Mouse (Mus musculus): ENCODE data around the gene Podxl2.

DNA sequence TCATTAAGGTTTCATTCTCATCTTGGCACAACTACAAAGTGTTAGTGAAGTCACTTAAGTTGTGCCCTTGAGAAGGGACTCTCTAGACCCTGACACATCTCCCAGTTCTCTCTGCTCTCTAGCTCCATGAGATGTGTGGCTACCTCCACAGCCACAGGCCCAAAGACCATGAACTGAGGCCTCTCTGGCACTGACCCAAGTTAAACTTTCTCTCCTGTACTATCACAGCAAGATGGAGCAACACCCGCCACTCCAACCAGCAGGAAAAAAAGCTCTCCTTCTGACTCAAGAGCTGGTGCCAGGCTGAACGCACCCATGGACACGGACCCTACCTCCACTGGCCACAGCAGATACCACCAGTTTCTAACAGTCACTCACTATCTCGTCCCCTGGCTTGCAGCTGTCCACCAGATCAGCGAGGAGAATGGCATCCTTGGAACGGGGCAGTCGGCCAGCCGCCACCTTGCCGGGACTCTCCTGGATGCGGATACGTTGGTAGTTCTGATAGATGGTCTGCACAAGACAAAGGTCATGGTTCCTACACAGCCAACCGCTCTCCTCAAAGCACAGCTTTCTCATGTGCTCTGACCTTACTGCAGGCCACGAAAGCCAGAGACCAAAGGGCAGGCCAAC is 14.7 kb upstream of the Podxl2 start:
- TF ChIP-seq CTCF (IDR thresholded peaks at IDR 0.05; ENCODE audit: low read depth) (no peak), EP300 (IDR thresholded peaks at IDR 0.05; ENCODE audit: low read depth) (no peak)
